Mouse (Mus musculus) monocyte, adult 2 months (primary cell): ENCODE data around the gene Bcl2l1.

Source experiments
- DNase-seq, 2 experiments: peaks; one replicate each; pipeline ENCODE4 v3.0.0; 2022; ENCODE audit warnings: low spot score in 2 of 2, low read depth in 1 of 2

Gene Bcl2l1

GRCm38 (mm10) chr2:152824438-152825167, 6.9 kb downstream of the Bcl2l1 start:
- no peak for DNase-seq

GRCm38 (mm10) chr2:152823770-152824169, 7.8 kb downstream of the Bcl2l1 start:
- DNase-seq: no peak

- DNase-seq: no peak
Measured at GRCm38 (mm10) chr2:152821566-152821965, 10.0 kb downstream of the Bcl2l1 start.

GRCm38 (mm10) chr2:152821023-152821422, 10.5 kb downstream of the Bcl2l1 start:
- DNase-seq: no peak

- DNase-seq: no peak
Measured at GRCm38 (mm10) chr2:152820369-152820768, 11.2 kb downstream of the Bcl2l1 start.

- DNase-seq: no peak
Measured at GRCm38 (mm10) chr2:152819926-152820325, 11.6 kb downstream of the Bcl2l1 start.

- DNase-seq: no peak
Measured at GRCm38 (mm10) chr2:152819097-152819624, 12.4 kb downstream of the Bcl2l1 start.

GRCm38 (mm10) chr2:152818679-152819078, 12.8 kb downstream of the Bcl2l1 start:
- DNase-seq: no peak

GRCm38 (mm10) chr2:152817596-152818291, 13.8 kb downstream of the Bcl2l1 start:
- no peak for DNase-seq

GRCm38 (mm10) chr2:152816657-152817348, 14.7 kb downstream of the Bcl2l1 start:
- no peak for DNase-seq

- DNase-seq: no peak
Measured at GRCm38 (mm10) chr2:152815879-152816656, 15.5 kb downstream of the Bcl2l1 start.

- no peak for DNase-seq
Measured at GRCm38 (mm10) chr2:152814213-152814874, 17.2 kb downstream of the Bcl2l1 start.

- DNase-seq: no peak
Measured at GRCm38 (mm10) chr2:152813232-152813631, 18.3 kb downstream of the Bcl2l1 start.

GRCm38 (mm10) chr2:152811336-152812165, 20.0 kb downstream of the Bcl2l1 start:
- no peak for DNase-seq

GRCm38 (mm10) chr2:152810158-152810941, 21.2 kb downstream of the Bcl2l1 start:
- DNase-seq: peak; percentile 12 to 15

GRCm38 (mm10) chr2:152808178-152808577, 23.4 kb downstream of the Bcl2l1 start:
- DNase-seq: no peak

- DNase-seq: no peak
Measured at GRCm38 (mm10) chr2:152806037-152806436, 25.5 kb downstream of the Bcl2l1 start.

- no peak for DNase-seq
Measured at GRCm38 (mm10) chr2:152805111-152805490, 26.4 kb downstream of the Bcl2l1 start.
